Mouse (Mus musculus): Measurements from ENCODE around the gene Sirpa. TPM values are rescaled to one million over a fixed set of nuclear protein-coding genes. Genes with fewer than 3 reads are reported as not detected.

The Sirpa gene
- total and polyA plus RNA-seq, 3 experiments: not detected

GRCm38 (mm10) chr2:129652616-129653015, 60.0 kb downstream of the Sirpa start:
- H3K4me3 ChIP-seq (ENCODE audit: control insufficient read depth in 1 of 2, insufficient read depth in 1 of 2, low read depth in 2 of 2, low read length in 2 of 2): no peak overlapping the region
- no peaks in the 10 kb centered on the region for H3K36me3 ChIP-seq (ENCODE audit: control insufficient read depth in 1 of 2, insufficient read depth in 2 of 2, low read length in 2 of 2)
- no peak for DNase-seq (ENCODE audit: low read depth, low spot score)
- H3K79me2 ChIP-seq (ENCODE audit: control insufficient read depth, insufficient read depth, low read length, poor library complexity): no peaks in the 10 kb centered on the region
- no peak for TF ChIP-seq GABPA (IDR thresholded peaks at IDR 0.05; ENCODE audit: low read depth, low read length)
- no peak for TF ChIP-seq MYC (IDR thresholded peaks at IDR 0.05; ENCODE audit: low read depth, low read length)
- TF ChIP-seq CTCF (IDR thresholded peaks at IDR 0.05 in 2 of 3, conservative IDR thresholded peaks at IDR 0.05 in 1 of 3; ENCODE audit: control insufficient read depth in 1 of 3, insufficient read depth in 1 of 3, low read depth in 2 of 3, low read length in 3 of 3, poor library complexity in 1 of 3, severe bottlenecking in 1 of 3): no peak
- no peak for TF ChIP-seq ZMIZ1 (IDR thresholded peaks at IDR 0.05; ENCODE audit: low read depth, low read length)
- no peak for TF ChIP-seq KAT2A (conservative IDR thresholded peaks at IDR 0.05; ENCODE audit: low read depth, low read length)
- no peak for TF ChIP-seq POLR2AphosphoS2 (IDR thresholded peaks at IDR 0.05; ENCODE audit: low read length)
- no peak for TF ChIP-seq NRF1 (IDR thresholded peaks at IDR 0.05; ENCODE audit: insufficient read depth, low read depth, low read length, poor library complexity, severe bottlenecking)
- TF ChIP-seq TBP (IDR thresholded peaks at IDR 0.05; ENCODE audit: low read depth, low read length): no peak
- TF ChIP-seq TCF12 (IDR thresholded peaks at IDR 0.05; ENCODE audit: low read depth, low read length): no peak
- TF ChIP-seq NELFE (IDR thresholded peaks at IDR 0.05; ENCODE audit: low read depth, low read length): no peak
- no peak for TF ChIP-seq BHLHE40 (IDR thresholded peaks at IDR 0.05; ENCODE audit: borderline replicate concordance, low read depth, low read length)
- TF ChIP-seq ZNF384 (IDR thresholded peaks at IDR 0.05; ENCODE audit: low read depth, low read length): no peak
- no peak for TF ChIP-seq GATA1 (IDR thresholded peaks at IDR 0.05; ENCODE audit: low read depth, low read length)
- TF ChIP-seq MEF2A (IDR thresholded peaks at IDR 0.05; ENCODE audit: extremely low read depth, insufficient replicate concordance, low read depth, low read length, poor library complexity, severe bottlenecking): no peak
- no peak for TF ChIP-seq USF1 (IDR thresholded peaks at IDR 0.05; ENCODE audit: low read depth, low read length)
- no peak overlapping the region for H3K9ac ChIP-seq (ENCODE audit: control insufficient read depth, low read depth, low read length, poor library complexity, severe bottlenecking)
- no peaks in the 10 kb centered on the region for H3K4me1 ChIP-seq (ENCODE audit: control insufficient read depth in 1 of 2, insufficient read depth in 2 of 2, low read length in 2 of 2)
- H3K9me3 ChIP-seq (replicated peaks; ENCODE audit: insufficient read depth, low read length): no peaks in the 10 kb centered on the region
- H3K27ac ChIP-seq (ENCODE audit: control insufficient read depth, low read depth, low read length): no peak overlapping the region
- H3K27me3 ChIP-seq (ENCODE audit: control insufficient read depth in 1 of 2, insufficient read depth in 2 of 2, low read length in 2 of 2): peaks cover 0 to 3% of the 10 kb centered on the region in 2 experiments; a peak in 3 of 4 replicates

- DNase-seq (ENCODE audit: low read depth, low spot score): no peak
- no peaks in the 10 kb centered on the region for H3K36me3 ChIP-seq (ENCODE audit: control insufficient read depth in 1 of 2, insufficient read depth in 2 of 2, low read length in 2 of 2)
- no peak overlapping the region for H3K9ac ChIP-seq (ENCODE audit: control insufficient read depth, low read depth, low read length, poor library complexity, severe bottlenecking)
- H3K27me3 ChIP-seq (ENCODE audit: control insufficient read depth in 1 of 2, insufficient read depth in 2 of 2, low read length in 2 of 2): peaks cover 0 to 3% of the 10 kb centered on the region in 2 experiments; a peak in 3 of 4 replicates
- no peak overlapping the region for H3K27ac ChIP-seq (ENCODE audit: control insufficient read depth, low read depth, low read length)
- H3K4me1 ChIP-seq (ENCODE audit: control insufficient read depth in 1 of 2, insufficient read depth in 2 of 2, low read length in 2 of 2): no peaks in the 10 kb centered on the region
- TF ChIP-seq SMC3 (IDR thresholded peaks at IDR 0.05; ENCODE audit: low read depth, low read length): no peak
- no peak for TF ChIP-seq KAT2A (conservative IDR thresholded peaks at IDR 0.05; ENCODE audit: low read depth, low read length)
- TF ChIP-seq MYC (IDR thresholded peaks at IDR 0.05; ENCODE audit: low read depth, low read length): no peak
- no peak for TF ChIP-seq SIN3A (IDR thresholded peaks at IDR 0.05; ENCODE audit: low read length)
- no peak for TF ChIP-seq GATA1 (IDR thresholded peaks at IDR 0.05; ENCODE audit: low read depth, low read length)
- no peak for TF ChIP-seq ZKSCAN1 (IDR thresholded peaks at IDR 0.05; ENCODE audit: low read depth, low read length)
- TF ChIP-seq CHD1 (IDR thresholded peaks at IDR 0.05; ENCODE audit: low read depth, low read length): no peak
- TF ChIP-seq MAX (IDR thresholded peaks at IDR 0.05; ENCODE audit: low read length): no peak
- no peaks in the 10 kb centered on the region for H3K9me3 ChIP-seq (replicated peaks; ENCODE audit: insufficient read depth, low read length)
- H3K4me3 ChIP-seq (ENCODE audit: control insufficient read depth in 1 of 2, insufficient read depth in 1 of 2, low read depth in 2 of 2, low read length in 2 of 2): no peak overlapping the region
- no peaks in the 10 kb centered on the region for H3K79me2 ChIP-seq (ENCODE audit: control insufficient read depth, insufficient read depth, low read length, poor library complexity)
Measured at GRCm38 (mm10) chr2:129653632-129654031, 61.0 kb downstream of the Sirpa start.
